Mouse (Mus musculus) bone marrow macrophage, adult 2 months (primary cell): ENCODE measurements around the gene Dnah14. TPM values are rescaled to one million over a fixed set of nuclear protein-coding genes. Genes with fewer than 3 reads are reported as not detected.

ENCODE experiments used
- H3K27ac ChIP-seq: 2 replicates; pipeline ENCODE4 v1.5.1; 2012; ENCODE audit warnings: low read depth, low read length; ENCODE audit not compliant: insufficient read depth
- H3K4me1 ChIP-seq: 2 replicates; pipeline ENCODE4 v1.6.1; 2012; ENCODE audit warnings: low read length; ENCODE audit not compliant: control insufficient read depth, insufficient read depth
- H3K4me3 ChIP-seq: 2 replicates; pipeline ENCODE4 v1.5.1; 2012; ENCODE audit warnings: mild to moderate bottlenecking, low read length, moderate library complexity; ENCODE audit not compliant: insufficient read depth
- CTCF ChIP-seq: IDR thresholded peaks from 2 replicates; pipeline ENCODE4 v1.5.1; 2012; ENCODE audit warnings: low read depth, mild to moderate bottlenecking, low read length, moderate library complexity
- POLR2A ChIP-seq: IDR thresholded peaks from 2 replicates; pipeline ENCODE4 v1.6.1; 2012; ENCODE audit warnings: mild to moderate bottlenecking, low read depth, low read length, borderline replicate concordance
- polyA plus RNA-seq: library from polyadenylated mRNA; stranded (reverse); fragments of >200 nt; gene quantifications from 2 replicates; pipeline ENCODE4 v1.2.4, GENCODE M21; 2012; ENCODE audit not compliant: missing spikeins, insufficient read depth, insufficient read length

Gene Dnah14
- polyA plus RNA-seq, 1 experiment, result not detected

- Histone ChIP-seq H3K4me1 (peaks cover 3% of the 10 kb centered on the region), H3K27ac (no peak overlapping the region), H3K4me3 (no peak overlapping the region)
- TF ChIP-seq CTCF (no peak), POLR2A (no peak)
These were observed 256.4 kb downstream of the Dnah14 start for GRCm38 (mm10) chr1:181832720-181833119.

GRCm38 (mm10) chr1:181833143-181833542 lies 256.8 kb downstream of the Dnah14 start:
- Histone ChIP-seq H3K4me3 (no peak overlapping the region), H3K27ac (no peak overlapping the region), H3K4me1 (peaks cover 5% of the 10 kb centered on the region)
- no peak for TF ChIP-seq POLR2A
- TF ChIP-seq CTCF, result no peak

- TF ChIP-seq CTCF, result no peak
- no peak for TF ChIP-seq POLR2A
- no peak overlapping the region for H3K4me3 ChIP-seq
- no peak overlapping the region for H3K27ac ChIP-seq
- H3K4me1 ChIP-seq, result peaks cover 28% of the 10 kb centered on the region
These were observed 261.8 kb downstream of the Dnah14 start for GRCm38 (mm10) chr1:181838111-181838510.

DNA sequence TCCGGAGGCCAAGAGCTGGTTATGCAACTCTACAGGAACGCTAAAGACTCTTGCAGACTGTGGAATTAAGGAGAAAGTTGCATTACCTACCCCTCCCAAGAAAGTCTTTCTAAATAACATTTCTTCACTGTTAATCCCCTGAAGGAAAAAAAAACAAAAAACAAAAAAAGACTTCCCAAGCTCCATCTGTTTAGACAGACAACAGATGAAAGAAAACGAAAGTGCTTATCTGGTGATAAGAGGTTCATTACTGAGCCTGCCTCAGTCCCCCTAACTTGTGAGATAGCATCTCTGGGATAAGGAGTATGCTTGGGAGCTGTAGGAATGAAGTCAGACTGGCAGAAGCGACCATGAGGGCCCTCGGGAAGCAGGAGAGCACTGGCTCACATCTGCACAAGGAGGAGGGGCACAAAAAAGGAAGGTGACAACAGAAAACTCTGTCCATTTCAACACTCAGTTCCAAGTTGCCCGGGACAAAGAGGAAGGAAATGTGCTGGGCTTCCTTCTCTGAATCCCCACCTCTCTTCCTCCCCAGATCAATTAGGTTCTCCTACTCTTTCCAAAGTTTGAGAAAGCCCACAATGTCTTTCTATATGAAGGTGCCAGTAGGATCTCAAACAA lies 263.5 kb downstream of the Dnah14 start:
- H3K4me3 ChIP-seq, result peak overlapping the region; percentile 40
- TF ChIP-seq CTCF (no peak), POLR2A (no peak)
- peak overlapping the region; percentile 41 for H3K27ac ChIP-seq
- H3K4me1 ChIP-seq, result peaks cover 29% of the 10 kb centered on the region

- Histone ChIP-seq H3K27ac (peak overlapping the region; percentile 66), H3K4me1 (peaks cover 37% of the 10 kb centered on the region), H3K4me3 (peak overlapping the region; percentile 84)
- TF ChIP-seq POLR2A (no peak), CTCF (no peak)
These were observed 265.0 kb downstream of the Dnah14 start for GRCm38 (mm10) chr1:181841396-181841795.

DNA sequence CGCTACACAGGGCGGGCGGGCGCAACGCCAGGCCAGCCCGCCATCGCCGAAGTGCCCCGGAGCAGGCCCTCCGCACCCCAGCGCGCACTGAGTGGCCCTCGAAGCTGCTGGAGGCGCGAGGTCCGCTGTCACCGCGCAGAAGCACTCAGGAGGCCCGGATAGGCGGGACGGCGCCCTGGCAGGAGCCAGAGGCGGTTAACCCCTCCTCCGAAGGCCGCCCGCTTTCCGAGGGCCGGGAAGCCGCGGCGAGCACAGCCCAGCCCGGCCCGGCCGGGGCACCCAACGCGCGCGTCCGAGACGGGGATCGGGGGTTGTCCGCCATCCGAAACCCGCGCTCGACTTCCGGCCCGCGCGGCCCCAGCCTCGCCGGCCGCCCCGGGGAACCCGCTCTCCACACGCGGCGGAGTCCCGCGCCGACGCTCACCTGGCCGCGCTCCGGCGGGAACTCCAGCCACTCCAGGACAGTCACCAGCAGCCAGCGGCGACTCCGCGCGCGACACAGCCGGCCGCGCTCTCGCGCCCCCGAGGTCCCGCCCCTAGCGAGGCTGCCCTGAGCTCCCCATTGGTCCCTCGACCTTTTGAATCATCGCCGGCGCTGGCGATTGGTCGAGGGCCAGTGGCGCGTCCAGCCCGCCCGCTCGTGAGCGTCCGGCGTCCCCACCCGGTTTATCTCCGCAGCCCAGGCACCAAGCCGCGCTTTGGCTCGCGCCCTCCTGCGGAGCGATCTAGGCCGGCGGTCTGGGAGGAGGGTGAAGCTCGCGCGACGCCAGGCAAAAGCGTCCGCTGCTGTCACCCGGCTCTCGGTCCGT lies 265.7 kb downstream of the Dnah14 start:
- Histone ChIP-seq H3K4me1 (peaks cover 40% of the 10 kb centered on the region), H3K27ac (peak overlapping the region; percentile 66), H3K4me3 (peak overlapping the region; percentile 84)
- TF ChIP-seq POLR2A (no peak), CTCF (no peak)

- Histone ChIP-seq H3K4me3 (peak within 1 kb of the TSS; percentile 84), H3K4me1 (peaks cover 37% of the 10 kb centered on the region), H3K27ac (peak within 1 kb of the TSS; percentile 66)
- TF ChIP-seq CTCF (no peak), POLR2A (no peak)
These were observed 266.4 kb downstream of the Dnah14 start, which contains the start of gene Lbr for GRCm38 (mm10) chr1:181842781-181843180. Lbr (minus strand) TSS chr1:181843046.

- TF ChIP-seq POLR2A, result no peak
- TF ChIP-seq CTCF, result no peak
- no peak overlapping the region for H3K27ac ChIP-seq
- H3K4me3 ChIP-seq, result no peak overlapping the region
- peaks cover 21% of the 10 kb centered on the region for H3K4me1 ChIP-seq
These were observed 268.7 kb downstream of the Dnah14 start for GRCm38 (mm10) chr1:181844874-181845547.

DNA sequence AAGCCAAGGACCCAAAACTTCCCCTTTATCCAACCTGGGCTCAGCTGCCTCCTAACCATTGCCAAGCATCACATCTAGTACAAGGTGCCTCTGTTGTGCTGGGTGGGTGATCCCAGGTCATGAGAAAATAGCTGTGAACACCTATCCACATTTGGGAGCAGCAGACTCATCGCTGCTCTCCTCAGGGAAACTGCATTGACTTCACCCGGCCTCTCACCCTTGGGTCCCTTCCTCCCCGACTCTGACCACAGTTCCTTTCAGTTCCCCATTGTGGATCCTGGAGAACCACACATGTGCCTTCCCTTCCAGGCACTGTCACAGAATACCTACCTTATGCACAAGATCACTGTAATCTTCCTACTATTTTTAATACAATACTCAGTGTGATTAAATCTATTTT lies 269.4 kb downstream of the Dnah14 start:
- TF ChIP-seq CTCF (no peak), POLR2A (no peak)
- H3K4me3 ChIP-seq, result peak overlapping the region; percentile 33

More for the DNA sequence above, 269.4 kb downstream of the Dnah14 start:
- Histone ChIP-seq H3K4me1 (peaks cover 16% of the 10 kb centered on the region), H3K27ac (no peak overlapping the region)
